ENCODE assay signal across 1 mouse cellular context in the genomic region with DNA sequence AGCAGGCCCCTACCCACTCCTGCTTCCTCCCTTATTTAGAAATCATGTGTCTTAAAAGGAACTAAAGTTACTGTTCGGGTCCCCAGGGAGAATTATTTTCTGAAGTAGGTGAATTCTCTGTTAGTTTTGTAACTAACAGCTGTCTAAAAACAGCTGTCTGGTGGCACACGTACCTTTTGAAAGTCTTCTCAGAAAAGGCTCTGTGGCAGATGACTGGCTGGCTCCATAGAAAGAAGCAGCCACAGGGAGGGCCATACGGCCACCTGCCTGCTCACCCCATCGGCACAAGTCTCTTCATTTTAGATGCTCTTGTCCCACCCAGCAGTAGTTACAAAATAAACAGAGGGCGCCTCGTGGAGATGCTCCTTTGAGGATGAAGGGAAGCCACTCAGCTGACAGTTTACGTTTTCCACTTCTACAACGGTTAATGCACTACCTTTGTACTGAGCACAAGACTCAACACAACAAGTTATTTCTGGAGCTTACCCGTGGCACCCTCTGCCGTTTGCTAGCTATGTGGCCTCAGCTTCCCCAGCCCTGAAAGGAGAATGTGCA.
TF ChIP-seq lines count a peak whose summit lies in the region.

No protein-coding gene starts in this region.

TF ChIP-seq in CH12.LX, 34 proteins besides CTCF, POLR2A, EP300 and RAD21 (continued from another document):
- TF ChIP-seq USF2 (conservative IDR thresholded peaks at IDR 0.05; ENCODE audit: low read depth, low read length): no peak
- TF ChIP-seq TCF12 (IDR thresholded peaks at IDR 0.05; ENCODE audit: low read depth, low read length): peak; percentile 91
- no peak for TF ChIP-seq POLR2AphosphoS2 (IDR thresholded peaks at IDR 0.05; ENCODE audit: low read depth, low read length)
- TF ChIP-seq PAX5 (IDR thresholded peaks at IDR 0.05; ENCODE audit: low read length): no peak
- no peak for TF ChIP-seq MAFK (IDR thresholded peaks at IDR 0.05; ENCODE audit: insufficient replicate concordance, low read length)
- peak; percentile 28 for TF ChIP-seq SMC3 (IDR thresholded peaks at IDR 0.05; ENCODE audit: low read depth, low read length)
- TF ChIP-seq ETS1 (conservative IDR thresholded peaks at IDR 0.05; ENCODE audit: low read depth, low read length): peak; percentile 99
- no peak for TF ChIP-seq JUN (IDR thresholded peaks at IDR 0.05; ENCODE audit: insufficient read depth, low read depth, low read length)
- TF ChIP-seq CHD2 (IDR thresholded peaks at IDR 0.05; ENCODE audit: low read length): 0 out of 2 replicates have a peak, but pooled peaks have one; percentile 7
- TF ChIP-seq TBP (conservative IDR thresholded peaks at IDR 0.05; ENCODE audit: low read depth, low read length): peak; percentile 61; the same call in 1 of the 2 replicates
- TF ChIP-seq ZKSCAN1 (IDR thresholded peaks at IDR 0.05; ENCODE audit: borderline replicate concordance, low read depth, low read length): no peak
- no peak for TF ChIP-seq USF1 (IDR thresholded peaks at IDR 0.05; ENCODE audit: low read depth, low read length)
- no peak for TF ChIP-seq UBTF (IDR thresholded peaks at IDR 0.05; ENCODE audit: low read depth, low read length)
- no peak; the same call in 1 of the 2 replicates for TF ChIP-seq KAT2A (IDR thresholded peaks at IDR 0.05; ENCODE audit: insufficient replicate concordance, low read length)
- TF ChIP-seq ZNF384 (IDR thresholded peaks at IDR 0.05; ENCODE audit: low read depth, low read length): no peak
- peak; percentile 48; the same call in 1 of the 2 replicates for TF ChIP-seq CHD1 (IDR thresholded peaks at IDR 0.05; ENCODE audit: low read depth, low read length)
- no peak; the same call in 1 of the 2 replicates for TF ChIP-seq MYC (IDR thresholded peaks at IDR 0.05; ENCODE audit: low read depth, low read length)
- no peak for TF ChIP-seq ZC3H11A (IDR thresholded peaks at IDR 0.05; ENCODE audit: low read depth, low read length)
- no peak for TF ChIP-seq JUND (conservative IDR thresholded peaks at IDR 0.05; ENCODE audit: low read depth, low read length)
- peak; percentile 68; the same call in 1 of the 2 replicates for TF ChIP-seq MXI1 (IDR thresholded peaks at IDR 0.05; ENCODE audit: low read depth, low read length)
- TF ChIP-seq MEF2A (IDR thresholded peaks at IDR 0.05; ENCODE audit: borderline replicate concordance, low read depth, low read length): peak; percentile 91
- peak; percentile 55 for TF ChIP-seq NELFE (IDR thresholded peaks at IDR 0.05; ENCODE audit: low read depth, low read length)
